Mouse (Mus musculus) stomach, postnatal 0 days (tissue): Measurements from ENCODE around the gene Tenm4. TPM values are rescaled to one million over a fixed set of nuclear protein-coding genes. Genes with fewer than 3 reads are reported as not detected.

ENCODE experiments used
- ATAC-seq: fragments of 200-750 bp; cut with Nextera tagmentation; 2 replicates; pipeline ENCODE4 v1.8.0; 2017; ENCODE audit not compliant: low FRiP score, low TSS enrichment
- DNase-seq: peaks from one replicate; pipeline ENCODE4 v3.0.0-alpha.2; 2016; ENCODE audit warnings: low spot score
- H3K27ac ChIP-seq: fragments of 300-500 bp; sonication (generic); replicated peaks from 2 replicates; pipeline ENCODE4 v1.5.1; 2014; ENCODE audit warnings: mild to moderate bottlenecking, control low read depth
- H3K27me3 ChIP-seq: fragments of 300-500 bp; sonication (generic); 2 replicates; pipeline ENCODE4 v1.6.1; 2014; ENCODE audit warnings: low read length; ENCODE audit not compliant: control insufficient read depth, insufficient read depth
- H3K36me3 ChIP-seq: fragments of 300-500 bp; sonication (generic); 2 replicates; pipeline ENCODE4 v1.6.1; 2014; ENCODE audit warnings: low read length, mixed read lengths; ENCODE audit not compliant: control insufficient read depth, insufficient read depth
- H3K4me1 ChIP-seq: fragments of 300-500 bp; sonication (generic); replicated peaks from 2 replicates; pipeline ENCODE4 v1.6.1; 2014; ENCODE audit warnings: antibody characterized with exemption; ENCODE audit not compliant: control insufficient read depth, insufficient read depth
- H3K4me2 ChIP-seq: fragments of 300-500 bp; sonication (generic); replicated peaks from 2 replicates; pipeline ENCODE4 v1.6.1; 2014; ENCODE audit warnings: low read depth, mild to moderate bottlenecking, control low read depth, moderate library complexity
- H3K4me3 ChIP-seq: fragments of 300-500 bp; sonication (generic); 2 replicates; pipeline ENCODE4 v1.5.1; 2014; ENCODE audit warnings: low read depth, low read length, control low read depth
- H3K9ac ChIP-seq: fragments of 300-500 bp; sonication (generic); 2 replicates; pipeline ENCODE4 v1.6.1; 2014; ENCODE audit warnings: mild to moderate bottlenecking, low read length, control low read depth, mixed read lengths
- H3K9me3 ChIP-seq: fragments of 300-500 bp; sonication (generic); 2 replicates; pipeline ENCODE4 v1.6.1; 2016; ENCODE audit warnings: low read length; ENCODE audit not compliant: control insufficient read depth
- CTCF ChIP-seq: IDR thresholded peaks from 2 replicates; pipeline ENCODE4 v1.5.1; 2016; ENCODE audit warnings: antibody characterized with exemption, low read depth, mild to moderate bottlenecking, moderate library complexity
- EP300 ChIP-seq: optimal IDR thresholded peaks from 2 replicates; pipeline ENCODE3; 2016; ENCODE audit warnings: antibody characterized with exemption
- WGBS: fragments of 180-500 bp; shearing (Covaris S2); extraction: QIAGEN DNeasy Blood & Tissue Kit; methylation state at CpG from one replicate; pipeline ENCODE4 v1.1.7; 2014; 5-methylcytosine and 5-hydroxymethylcytosine counted together
- polyA plus RNA-seq: library from polyadenylated mRNA; unstranded; fragments of >200 nt; fragmentation: Nextera tagmentation; extraction: Ambion mirVana; gene quantifications from 2 replicates; pipeline ENCODE4 v1.2.1, GENCODE M21; 2015

The Tenm4 gene
- polyA plus RNA-seq, 1 experiment from 2014 or later = 7.2 TPM

GRCm38 (mm10) chr7:96778601-96778969 is 607.5 kb downstream of the Tenm4 start:
- H3K4me1 ChIP-seq = no peaks in the 10 kb centered on the region
- H3K9ac ChIP-seq = no peak overlapping the region
- no peak overlapping the region for H3K4me3 ChIP-seq
- TF ChIP-seq CTCF (peak; percentile 69), EP300 (no peak)
- no peak for ATAC-seq
- H3K36me3 ChIP-seq = no peaks in the 10 kb centered on the region
- H3K27me3 ChIP-seq = no peaks in the 10 kb centered on the region
- no peak overlapping the region for H3K4me2 ChIP-seq
- H3K9me3 ChIP-seq = no peaks in the 10 kb centered on the region
- 65% methylated on average over 3 of the region's 3 CpGs for WGBS
- no peak for DNase-seq
- H3K27ac ChIP-seq = no peak overlapping the region

GRCm38 (mm10) chr7:96780556-96780955 is 609.5 kb downstream of the Tenm4 start:
- ATAC-seq = no peak
- WGBS = 73% methylated on average over 1 of the region's 1 CpGs

GRCm38 (mm10) chr7:96781068-96781467 is 610.0 kb downstream of the Tenm4 start:
- Histone ChIP-seq H3K9me3 (no peaks in the 10 kb centered on the region), H3K27me3 (no peaks in the 10 kb centered on the region), H3K4me1 (no peaks in the 10 kb centered on the region), H3K27ac (no peak overlapping the region), H3K4me3 (no peak overlapping the region), H3K4me2 (no peak overlapping the region), H3K36me3 (no peaks in the 10 kb centered on the region), H3K9ac (no peak overlapping the region)
- no peak for ATAC-seq
- WGBS = 77% methylated on average over 6 of the region's 6 CpGs
- no peak for DNase-seq
- TF ChIP-seq CTCF = no peak
- TF ChIP-seq EP300 = no peak

More at GRCm38 (mm10) chr7:96780556-96780955, 609.5 kb downstream of the Tenm4 start:
- Histone ChIP-seq H3K27ac (no peak overlapping the region), H3K4me1 (no peaks in the 10 kb centered on the region), H3K9ac (no peak overlapping the region), H3K36me3 (no peaks in the 10 kb centered on the region), H3K4me3 (no peak overlapping the region), H3K27me3 (no peaks in the 10 kb centered on the region), H3K9me3 (no peaks in the 10 kb centered on the region), H3K4me2 (no peak overlapping the region)
- DNase-seq = no peak
- no peak for TF ChIP-seq EP300

GRCm38 (mm10) chr7:96782686-96783085 is 611.6 kb downstream of the Tenm4 start:
- H3K4me1 ChIP-seq = no peaks in the 10 kb centered on the region
- WGBS = 86% methylated on average over 4 of the region's 4 CpGs
- H3K9ac ChIP-seq = no peak overlapping the region
- DNase-seq (no peak), ATAC-seq (no peak)
- TF ChIP-seq CTCF (no peak), EP300 (no peak)
- H3K4me2 ChIP-seq = no peak overlapping the region
- H3K9me3 ChIP-seq = no peaks in the 10 kb centered on the region
- H3K4me3 ChIP-seq = no peak overlapping the region
- H3K27me3 ChIP-seq = no peaks in the 10 kb centered on the region
- H3K36me3 ChIP-seq = no peaks in the 10 kb centered on the region
- H3K27ac ChIP-seq = no peak overlapping the region

GRCm38 (mm10) chr7:96785808-96786207 is 614.8 kb downstream of the Tenm4 start:
- no peaks in the 10 kb centered on the region for H3K36me3 ChIP-seq
- no peaks in the 10 kb centered on the region for H3K27me3 ChIP-seq
- H3K27ac ChIP-seq = no peak overlapping the region
- TF ChIP-seq EP300 (no peak), CTCF (no peak)
- no peak overlapping the region for H3K4me3 ChIP-seq
- H3K9ac ChIP-seq = no peak overlapping the region
- H3K9me3 ChIP-seq = no peaks in the 10 kb centered on the region
- no peak for ATAC-seq
- no peak for DNase-seq
- 69% methylated on average over 9 of the region's 9 CpGs for WGBS
- H3K4me1 ChIP-seq = no peaks in the 10 kb centered on the region
- H3K4me2 ChIP-seq = no peak overlapping the region

GRCm38 (mm10) chr7:96786262-96787044 is 615.4 kb downstream of the Tenm4 start:
- H3K27ac ChIP-seq = no peak overlapping the region
- ATAC-seq (no peak), DNase-seq (no peak)
- H3K9ac ChIP-seq = no peak overlapping the region
- H3K9me3 ChIP-seq = no peaks in the 10 kb centered on the region
- no peak overlapping the region for H3K4me3 ChIP-seq
- TF ChIP-seq CTCF = no peak
- no peaks in the 10 kb centered on the region for H3K27me3 ChIP-seq
- WGBS = 74% methylated on average over 5 of the region's 5 CpGs
- no peak overlapping the region for H3K4me2 ChIP-seq
- H3K4me1 ChIP-seq = no peaks in the 10 kb centered on the region
- no peaks in the 10 kb centered on the region for H3K36me3 ChIP-seq
